Mouse (Mus musculus) neural tube, embryonic 15.5 days (tissue): ENCODE data around the gene Sncb. TPM values are rescaled to one million over a fixed set of nuclear protein-coding genes. Genes with fewer than 3 reads are reported as not detected.

Experiments used
- ATAC-seq: fragments of 200-750 bp; cut with Nextera tagmentation; 2 replicates; pipeline ENCODE4 v1.8.0; 2017; ENCODE audit warnings: mild to moderate bottlenecking, moderate TSS enrichment, moderate library complexity; ENCODE audit not compliant: low FRiP score
- H3K27ac ChIP-seq: fragments of 300-500 bp; sonication (generic); replicated peaks from 2 replicates; pipeline ENCODE4 v1.5.1; 2015; ENCODE audit warnings: mild to moderate bottlenecking, inconsistent platforms
- H3K27me3 ChIP-seq: fragments of 300-500 bp; sonication (generic); replicated peaks from 2 replicates; pipeline ENCODE4 v1.6.1; 2015; ENCODE audit warnings: inconsistent platforms
- H3K36me3 ChIP-seq: fragments of 300-500 bp; sonication (generic); 2 replicates; pipeline ENCODE4 v1.6.1; 2015; ENCODE audit warnings: inconsistent platforms
- H3K4me1 ChIP-seq: fragments of 300-500 bp; sonication (generic); 2 replicates; pipeline ENCODE4 v1.6.1; 2015; ENCODE audit warnings: inconsistent platforms
- H3K4me2 ChIP-seq: fragments of 300-500 bp; sonication (generic); 2 replicates; pipeline ENCODE4 v1.6.1; 2015; ENCODE audit warnings: inconsistent platforms, mild to moderate bottlenecking, moderate library complexity
- H3K4me3 ChIP-seq: fragments of 300-500 bp; sonication (generic); replicated peaks from 2 replicates; pipeline ENCODE4 v1.5.1; 2015; ENCODE audit warnings: mild to moderate bottlenecking, inconsistent platforms
- H3K9ac ChIP-seq: fragments of 300-500 bp; sonication (generic); replicated peaks from 2 replicates; pipeline ENCODE4 v1.6.1; 2015; ENCODE audit warnings: mild to moderate bottlenecking, inconsistent platforms
- H3K9me3 ChIP-seq: fragments of 300-500 bp; sonication (generic); replicated peaks from 2 replicates; pipeline ENCODE4 v1.6.1; 2016; ENCODE audit warnings: inconsistent platforms
- WGBS: fragments of 180-500 bp; shearing (Covaris S2); methylation state at CpG from one replicate; pipeline ENCODE4 v1.1.7; 2015; ENCODE audit warnings: mixed read lengths; 5-methylcytosine and 5-hydroxymethylcytosine counted together
- polyA plus RNA-seq: library from polyadenylated mRNA; unstranded; fragments of >200 nt; fragmentation: Nextera tagmentation; extraction: Ambion mirVana; gene quantifications from 2 replicates; pipeline ENCODE4 v1.2.1, GENCODE M21; 2015

Gene Sncb
- polyA plus RNA-seq, 1 experiment from 2014 or later = 122 TPM

- H3K9ac ChIP-seq = 0 out of 2 replicates have a peak overlapping the region, but pooled peaks have one; percentile 6
- 10% methylated on average over 9 of the region's 9 CpGs for WGBS
Observed at GRCm38 (mm10) chr13:54755201-54755830, 11.1 kb downstream of the Sncb start.

GRCm38 (mm10) chr13:54754169-54755080 is 12.0 kb downstream of the Sncb start:
- Histone ChIP-seq H3K27ac (peak overlapping the region; percentile 19; the same call in 1 of the 2 replicates), H3K4me1 (peaks cover 78% of the 10 kb centered on the region), H3K9ac (no peak overlapping the region), H3K36me3 (no peaks in the 10 kb centered on the region), H3K27me3 (peaks cover 4% of the 10 kb centered on the region; the same call in 1 of the 2 replicates), H3K4me3 (no peak overlapping the region), H3K9me3 (no peaks in the 10 kb centered on the region), H3K4me2 (no peak overlapping the region)
- WGBS = 28% methylated on average over 12 of the region's 12 CpGs
- ATAC-seq = no peak

More at GRCm38 (mm10) chr13:54755201-54755830, 11.1 kb downstream of the Sncb start:
- Histone ChIP-seq H3K4me3 (no peak overlapping the region), H3K36me3 (no peaks in the 10 kb centered on the region), H3K9me3 (no peaks in the 10 kb centered on the region), H3K4me2 (peak overlapping the region; percentile 17; the same call in 1 of the 2 replicates), H3K4me1 (peaks cover 78% of the 10 kb centered on the region), H3K27me3 (peaks cover 7% of the 10 kb centered on the region; the same call in 1 of the 2 replicates), H3K27ac (peak overlapping the region; percentile 71)
- no peak for ATAC-seq

GRCm38 (mm10) chr13:54753733-54754132 is 12.7 kb downstream of the Sncb start:
- H3K9me3 ChIP-seq = no peaks in the 10 kb centered on the region
- WGBS = 63% methylated on average over 6 of the region's 6 CpGs
- H3K27me3 ChIP-seq = peaks cover 4% of the 10 kb centered on the region; the same call in 1 of the 2 replicates
- no peak overlapping the region for H3K27ac ChIP-seq
- H3K4me1 ChIP-seq = peaks cover 71% of the 10 kb centered on the region
- H3K4me3 ChIP-seq = no peak overlapping the region
- H3K9ac ChIP-seq = no peak overlapping the region
- H3K4me2 ChIP-seq = no peak overlapping the region
- ATAC-seq = no peak
- no peaks in the 10 kb centered on the region for H3K36me3 ChIP-seq

- 60% methylated on average over 10 of the region's 10 CpGs for whole genome bisulfite sequencing
- H3K9ac ChIP-seq = no peak overlapping the region
- ATAC-seq = no peak
- peaks cover 75% of the 10 kb centered on the region for H3K4me1 ChIP-seq
- no peak overlapping the region for H3K27ac ChIP-seq
- no peak overlapping the region for H3K4me3 ChIP-seq
- H3K9me3 ChIP-seq = no peaks in the 10 kb centered on the region
- H3K27me3 ChIP-seq = peaks cover 4% of the 10 kb centered on the region; the same call in 1 of the 2 replicates
- H3K4me2 ChIP-seq = no peak overlapping the region
- H3K36me3 ChIP-seq = no peaks in the 10 kb centered on the region
Observed at GRCm38 (mm10) chr13:54752656-54753055, 13.7 kb downstream of the Sncb start.

- H3K27me3 ChIP-seq = peaks cover 4% of the 10 kb centered on the region; the same call in 1 of the 2 replicates
- no peaks in the 10 kb centered on the region for H3K9me3 ChIP-seq
- H3K36me3 ChIP-seq = no peaks in the 10 kb centered on the region
- no peak overlapping the region for H3K27ac ChIP-seq
- peak overlapping the region; percentile 73; the same call in 1 of the 2 replicates for H3K4me2 ChIP-seq
- H3K4me3 ChIP-seq = 0 out of 2 replicates have a peak overlapping the region, but pooled peaks have one; percentile 62
- no peak overlapping the region for H3K9ac ChIP-seq
- WGBS = 6% methylated on average over 8 of the region's 8 CpGs
- no peak for ATAC-seq
- H3K4me1 ChIP-seq = peaks cover 74% of the 10 kb centered on the region
Observed at GRCm38 (mm10) chr13:54750699-54751098, 15.7 kb downstream of the Sncb start.

- peaks cover 74% of the 10 kb centered on the region for H3K4me1 ChIP-seq
- peak within 1 kb of the TSS; percentile 91 for H3K27ac ChIP-seq
- H3K4me2 ChIP-seq = peak within 1 kb of the TSS; percentile 73
- no peaks in the 10 kb centered on the region for H3K36me3 ChIP-seq
- H3K4me3 ChIP-seq = peak within 1 kb of the TSS; percentile 62
- H3K9ac ChIP-seq = peak within 1 kb of the TSS; percentile 74
- 1% methylated on average over 29 of the region's 29 CpGs for WGBS
- H3K27me3 ChIP-seq = peaks cover 4% of the 10 kb centered on the region; the same call in 1 of the 2 replicates
- peak; percentile 73 for ATAC-seq
- no peaks in the 10 kb centered on the region for H3K9me3 ChIP-seq
Observed at GRCm38 (mm10) chr13:54749864-54750411, 16.5 kb downstream of the Sncb start, which contains the start of gene Gprin1. TSS of gene Gprin1 (minus strand) at chr13:54749874.

- Histone ChIP-seq H3K9ac (peak overlapping the region; percentile 74), H3K4me1 (peaks cover 73% of the 10 kb centered on the region), H3K4me2 (peak overlapping the region; percentile 73), H3K27me3 (peaks cover 4% of the 10 kb centered on the region; the same call in 1 of the 2 replicates), H3K9me3 (no peaks in the 10 kb centered on the region), H3K27ac (peak overlapping the region; percentile 91), H3K36me3 (no peaks in the 10 kb centered on the region), H3K4me3 (peak overlapping the region; percentile 62)
- peak; percentile 90 for ATAC-seq
- 2% methylated on average over 35 of the region's 100 CpGs for WGBS
Observed at GRCm38 (mm10) chr13:54749061-54749863, 17.1 kb downstream of the Sncb start.

GRCm38 (mm10) chr13:54748721-54749060 is 17.7 kb downstream of the Sncb start:
- peak overlapping the region; percentile 62 for H3K4me3 ChIP-seq
- H3K36me3 ChIP-seq = no peaks in the 10 kb centered on the region
- H3K27ac ChIP-seq = peak overlapping the region; percentile 91
- peak overlapping the region; percentile 73 for H3K4me2 ChIP-seq
- no peaks in the 10 kb centered on the region for H3K9me3 ChIP-seq
- WGBS = 35% methylated on average over 10 of the region's 10 CpGs
- peaks cover 4% of the 10 kb centered on the region; the same call in 1 of the 2 replicates for H3K27me3 ChIP-seq
- H3K9ac ChIP-seq = peak overlapping the region; percentile 74
- H3K4me1 ChIP-seq = peaks cover 68% of the 10 kb centered on the region
- peak; percentile 46; the same call in 1 of the 2 replicates for ATAC-seq

GRCm38 (mm10) chr13:54748190-54748589 is 18.2 kb downstream of the Sncb start:
- WGBS = 83% methylated on average over 8 of the region's 8 CpGs
- peaks cover 4% of the 10 kb centered on the region; the same call in 1 of the 2 replicates for H3K27me3 ChIP-seq
- H3K36me3 ChIP-seq = no peaks in the 10 kb centered on the region
- H3K4me2 ChIP-seq = peak overlapping the region; percentile 73
- ATAC-seq = no peak
- H3K27ac ChIP-seq = peak overlapping the region; percentile 91
- peaks cover 65% of the 10 kb centered on the region for H3K4me1 ChIP-seq
- H3K9me3 ChIP-seq = no peaks in the 10 kb centered on the region
- peak overlapping the region; percentile 62 for H3K4me3 ChIP-seq
- peak overlapping the region; percentile 74 for H3K9ac ChIP-seq

- WGBS = 35% methylated on average over 10 of the region's 10 CpGs
- no peaks in the 10 kb centered on the region; the same call in 1 of the 2 replicates for H3K36me3 ChIP-seq
- no peak overlapping the region for H3K27ac ChIP-seq
- H3K27me3 ChIP-seq = peaks cover 4% of the 10 kb centered on the region; the same call in 1 of the 2 replicates
- no peak overlapping the region for H3K9ac ChIP-seq
- peak overlapping the region; percentile 62 for H3K4me3 ChIP-seq
- no peaks in the 10 kb centered on the region for H3K9me3 ChIP-seq
- H3K4me1 ChIP-seq = peaks cover 58% of the 10 kb centered on the region
- peak overlapping the region; percentile 73 for H3K4me2 ChIP-seq
- ATAC-seq = no peak
Observed at GRCm38 (mm10) chr13:54746896-54747295, 19.5 kb downstream of the Sncb start.
